Mouse (Mus musculus): ENCODE results near the gene Gm7945. TPM values are rescaled to one million over a fixed set of nuclear protein-coding genes. Genes with fewer than 3 reads are reported as not detected.
"Not testable (repeated sequence)": the region's sequence is repeated elsewhere in the genome, so short reads cannot be mapped to it uniquely, and the experiment has no call there.

The Gm7945 gene
- not detected in 2 replicates for polyA plus RNA-seq (2016; fragmentation: Nextera tagmentation; extraction: Ambion mirVana)

GRCm38 (mm10) chr14:41386279-41386678, at the start of gene Gm7945:
TSS of gene Gm7945 (minus strand) at chr14:41386379.
- not testable (repeated sequence) for H3K4me2 ChIP-seq (replicated peaks); ATAC-seq (ENCODE audit: insufficient number of reproducible peaks, insufficient read depth, low FRiP score, low TSS enrichment)
- WGBS, result no CpG with 5 or more reads among the region's 3 CpGs

GRCm38 (mm10) chr14:41425393-41426075, 39.4 kb upstream of the Gm7945 start:
- H3K36me3 ChIP-seq; H3K27ac ChIP-seq; ATAC-seq (ENCODE audit: insufficient number of reproducible peaks, insufficient read depth, low FRiP score, low TSS enrichment); H3K4me1 ChIP-seq; H3K9me3 ChIP-seq; H3K27me3 ChIP-seq; H3K9ac ChIP-seq; H3K4me3 ChIP-seq: not testable (repeated sequence)
- WGBS, result 13% methylated on average over 14 of the region's 16 CpGs
- peak overlapping the region; percentile 34 for H3K4me2 ChIP-seq (replicated peaks)

More at GRCm38 (mm10) chr14:41386279-41386678, at the start of gene Gm7945:
- H3K36me3 ChIP-seq, H3K9ac ChIP-seq, H3K27me3 ChIP-seq, H3K4me3 ChIP-seq, H3K9me3 ChIP-seq, H3K27ac ChIP-seq, H3K4me1 ChIP-seq: not testable (repeated sequence)

GRCm38 (mm10) chr14:41424694-41425093, 38.5 kb upstream of the Gm7945 start:
- 11% methylated on average over 14 of the region's 14 CpGs for WGBS
- H3K9me3 ChIP-seq; H3K27me3 ChIP-seq; H3K4me3 ChIP-seq; ATAC-seq (ENCODE audit: insufficient number of reproducible peaks, insufficient read depth, low FRiP score, low TSS enrichment); H3K9ac ChIP-seq; H3K36me3 ChIP-seq; H3K4me1 ChIP-seq; H3K27ac ChIP-seq: not testable (repeated sequence)
- peak overlapping the region; percentile 34 for H3K4me2 ChIP-seq (replicated peaks)

GRCm38 (mm10) chr14:41408181-41408580, 22.0 kb upstream of the Gm7945 start, which contains the start of gene Gm6482:
TSS of gene Gm6482 (minus strand) at chr14:41408281.
- WGBS, result 80% methylated on average over 1 of the region's 2 CpGs
- not testable (repeated sequence) for ATAC-seq (ENCODE audit: insufficient number of reproducible peaks, insufficient read depth, low FRiP score, low TSS enrichment); H3K36me3 ChIP-seq

GRCm38 (mm10) chr14:41348309-41348708, 37.9 kb downstream of the Gm7945 start, which contains the start of gene Gm5798:
TSS of gene Gm5798 (plus strand) at chr14:41348609.
- H3K27me3 ChIP-seq; H3K4me1 ChIP-seq; H3K4me3 ChIP-seq; H3K36me3 ChIP-seq; ATAC-seq (ENCODE audit: insufficient number of reproducible peaks, insufficient read depth, low FRiP score, low TSS enrichment); H3K27ac ChIP-seq; H3K9ac ChIP-seq; H3K9me3 ChIP-seq; H3K4me2 ChIP-seq (replicated peaks): not testable (repeated sequence)
- WGBS, result 59% methylated on average over 2 of the region's 2 CpGs

More at GRCm38 (mm10) chr14:41408181-41408580, 22.0 kb upstream of the Gm7945 start, which contains the start of gene Gm6482:
- not testable (repeated sequence) for H3K4me1 ChIP-seq; H3K27ac ChIP-seq; H3K9me3 ChIP-seq; H3K27me3 ChIP-seq; H3K9ac ChIP-seq; H3K4me3 ChIP-seq; H3K4me2 ChIP-seq (replicated peaks)

Other genes starting within 250 kb of the Gm7945 start
- not detected in 2 replicates for gene Mbl1, start 234.9 kb downstream of the Gm7945 start, polyA plus RNA-seq (2016; fragmentation: Nextera tagmentation; extraction: Ambion mirVana)
- not detected in 2 replicates for gene Sftpd, start 201.2 kb downstream of the Gm7945 start, polyA plus RNA-seq (2016; fragmentation: Nextera tagmentation; extraction: Ambion mirVana)
- 0.23 and 0.29 TPM in 2 replicates for gene Gm2832, start 107.6 kb downstream of the Gm7945 start, polyA plus RNA-seq (2016; fragmentation: Nextera tagmentation; extraction: Ambion mirVana)
- gene Gm5798, start 37.8 kb downstream of the Gm7945 start, polyA plus RNA-seq (2016; fragmentation: Nextera tagmentation; extraction: Ambion mirVana), result not detected in 2 replicates
- gene Gm6482, start 21.9 kb upstream of the Gm7945 start, polyA plus RNA-seq (2016; fragmentation: Nextera tagmentation; extraction: Ambion mirVana), result not detected in 2 replicates
- gene Gm7954, start 67.1 kb upstream of the Gm7945 start, polyA plus RNA-seq (2016; fragmentation: Nextera tagmentation; extraction: Ambion mirVana), result not detected in 2 replicates
- not detected in 2 replicates for gene Gm3486, start 103.1 kb upstream of the Gm7945 start, polyA plus RNA-seq (2016; fragmentation: Nextera tagmentation; extraction: Ambion mirVana)
- gene Gm7970, start 169.2 kb upstream of the Gm7945 start, polyA plus RNA-seq (2016; fragmentation: Nextera tagmentation; extraction: Ambion mirVana), result not detected in 2 replicates
- not detected in 2 replicates for gene 1700049E17Rik2, start 186.8 kb upstream of the Gm7945 start, polyA plus RNA-seq (2016; fragmentation: Nextera tagmentation; extraction: Ambion mirVana)
- not detected in 2 replicates for gene Gm3072, start 238.2 kb upstream of the Gm7945 start, polyA plus RNA-seq (2016; fragmentation: Nextera tagmentation; extraction: Ambion mirVana)

Data from embryonic facial prominence, embryonic 12.5 days (tissue).